Mouse (Mus musculus): ENCODE measurements around the gene Hoxc6.

Hoxc6 gene

GRCm38 (mm10) chr15:102969296-102969695 is 28.8 kb upstream of the Hoxc6 start:
- DNase-seq, result no peak

GRCm38 (mm10) chr15:102970740-102971139 is 27.3 kb upstream of the Hoxc6 start:
- no peak for DNase-seq

- DNase-seq, result no peak
These were observed 25.8 kb upstream of the Hoxc6 start for GRCm38 (mm10) chr15:102972254-102972653.

GRCm38 (mm10) chr15:102972753-102973152 is 25.3 kb upstream of the Hoxc6 start:
- no peak for DNase-seq

GRCm38 (mm10) chr15:102975034-102975433 is 23.0 kb upstream of the Hoxc6 start:
- DNase-seq, result no peak

GRCm38 (mm10) chr15:102975688-102976111 is 22.4 kb upstream of the Hoxc6 start:
- DNase-seq, result peak; percentile 63

GRCm38 (mm10) chr15:102976171-102976570 is 21.9 kb upstream of the Hoxc6 start, which contains the start of gene Hoxc9:
Hoxc9 (plus strand) TSS chr15:102976439.
- DNase-seq, result no peak

GRCm38 (mm10) chr15:102976631-102977422 is 21.2 kb upstream of the Hoxc6 start:
- no peak for DNase-seq

- DNase-seq, result no peak
These were observed 20.6 kb upstream of the Hoxc6 start for GRCm38 (mm10) chr15:102977423-102977974.

GRCm38 (mm10) chr15:102978615-102979515 is 19.2 kb upstream of the Hoxc6 start:
- no peak for DNase-seq

- no peak for DNase-seq
These were observed 18.1 kb upstream of the Hoxc6 start for GRCm38 (mm10) chr15:102979936-102980335.

- no peak for DNase-seq
These were observed 17.7 kb upstream of the Hoxc6 start for GRCm38 (mm10) chr15:102980352-102980751.

GRCm38 (mm10) chr15:102980912-102981311 is 17.1 kb upstream of the Hoxc6 start:
- DNase-seq, result no peak

GRCm38 (mm10) chr15:102981379-102982288 is 16.4 kb upstream of the Hoxc6 start:
- DNase-seq, result no peak

GRCm38 (mm10) chr15:102983716-102984115 is 14.3 kb upstream of the Hoxc6 start:
- no peak for DNase-seq

- DNase-seq, result no peak
These were observed 13.5 kb upstream of the Hoxc6 start for GRCm38 (mm10) chr15:102984521-102984920.

- no peak for DNase-seq
These were observed 13.1 kb upstream of the Hoxc6 start for GRCm38 (mm10) chr15:102984925-102985324.

- peak; percentile 88 for DNase-seq
These were observed 10.8 kb upstream of the Hoxc6 start for GRCm38 (mm10) chr15:102987124-102987833.

GRCm38 (mm10) chr15:102988078-102988477 is 10.0 kb upstream of the Hoxc6 start:
- DNase-seq, result no peak

- DNase-seq, result no peak
These were observed 7.3 kb upstream of the Hoxc6 start, which contains the start of gene Hoxc8 for GRCm38 (mm10) chr15:102990461-102991397. Hoxc8 (plus strand) TSS chr15:102990607.
